ENCODE assay signal across 31 mouse cellular contexts in the genomic region with DNA sequence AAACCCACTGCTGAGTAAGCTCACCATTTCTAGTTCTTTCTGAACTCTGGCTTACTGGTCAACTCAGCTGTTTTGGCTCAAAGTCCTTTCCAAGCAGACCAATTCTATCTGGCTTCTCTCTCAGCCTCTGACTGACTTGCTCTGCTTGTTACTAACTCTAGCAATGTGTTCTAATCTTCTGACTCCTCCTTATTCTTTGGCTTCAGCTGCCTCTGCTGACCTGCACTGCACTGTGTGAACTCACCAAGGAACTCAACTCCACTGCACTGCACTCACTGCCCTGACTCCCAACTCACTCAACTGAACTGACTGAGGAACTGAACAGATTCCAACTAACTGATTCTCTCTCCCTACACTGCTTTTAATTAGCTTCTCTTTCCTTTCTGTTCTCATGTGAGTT. TPM values are rescaled to one million over a fixed set of nuclear protein-coding genes. Genes with fewer than 3 reads are reported as not detected.
DNase-seq lines count a peak whose midpoint lies in the region; ATAC-seq and TF ChIP-seq lines count a peak whose summit lies in the region.
"Had no signal": no experiment of that assay in that cellular context is flagged by ENCODE, and none has a peak within 500 bp of the region (broad histone marks: within the 10 kb centered on the region; RNA-seq: fewer than 3 reads in every experiment).

No protein-coding gene starts in this region.

- no peaks in the 10 kb centered on the region for H3K36me3 ChIP-seq in kidney, adult 2 months (ENCODE audit: control insufficient read depth, insufficient read depth, low read length)
- no peaks in the 10 kb centered on the region for H3K36me3 ChIP-seq in stomach, postnatal 0 days (ENCODE audit: control insufficient read depth, insufficient read depth, low read length)
- H3K36me3 ChIP-seq: heart, embryonic 12.5 days; heart, embryonic 15.5 days; hindbrain, embryonic 10.5 days; hindbrain, embryonic 13.5 days had no signal

- no peaks in the 10 kb centered on the region for H3K4me1 ChIP-seq in kidney, adult 2 months (ENCODE audit: control insufficient read depth, insufficient read depth, low read length)
- no peaks in the 10 kb centered on the region for H3K4me1 ChIP-seq in stomach, postnatal 0 days (replicated peaks; ENCODE audit: control insufficient read depth, insufficient read depth)
- H3K4me1 ChIP-seq: heart, embryonic 12.5 days; heart, embryonic 15.5 days; hindbrain, embryonic 10.5 days; hindbrain, embryonic 13.5 days had no signal

- H3K4me3 ChIP-seq in kidney, adult 2 months (ENCODE audit: insufficient read depth, low read depth, low read length): no peak overlapping the region
- no peak overlapping the region for H3K4me3 ChIP-seq in stomach, postnatal 0 days (ENCODE audit: low read depth, low read length)
- H3K4me3 ChIP-seq: gastrocnemius, adult 2 months; heart, embryonic 12.5 days; heart, embryonic 15.5 days; hindbrain, embryonic 10.5 days; hindbrain, embryonic 13.5 days had no signal

- no peak for TF ChIP-seq EP300 in stomach, postnatal 0 days (optimal IDR thresholded peaks at IDR 0.05)

- H3K9me3 ChIP-seq in stomach, postnatal 0 days (ENCODE audit: control insufficient read depth, low read length): no peaks in the 10 kb centered on the region
- H3K9me3 ChIP-seq: heart, embryonic 12.5 days; heart, embryonic 15.5 days; hindbrain, embryonic 10.5 days; hindbrain, embryonic 13.5 days had no signal

- ATAC-seq in stomach, postnatal 0 days (ENCODE audit: low FRiP score, low TSS enrichment): peak; percentile 57; the same call in 1 of the 2 replicates
- ATAC-seq: activated CD4-positive, CD25-positive, alpha-beta regulatory T cell, adult 4 months; CD4-positive, CD25-positive, alpha-beta regulatory T cell, adult 4 months; forebrain, embryonic 14.5 days; forebrain, postnatal 0 days; hindbrain, embryonic 16.5 days had no signal

- DNase-seq in kidney, adult 2 months: peak; percentile 23
- DNase-seq in kidney, adult 8-10 months: no peak
- DNase-seq in kidney, postnatal 36 days: peak; percentile 2 to 3
- no peak for DNase-seq in kidney, adult 18-20 months
- DNase-seq in Muller cell, postnatal 12 days (ENCODE audit: inconsistent ontology term): peak; percentile 23
- no peak for DNase-seq in stomach, postnatal 0 days (ENCODE audit: low spot score)
- DNase-seq in right cerebral cortex, adult 18-20 months: no peak
- DNase-seq: adrenal gland, postnatal 10 days; adrenal gland, postnatal 36 days; cerebellum, adult 18-20 months; cerebellum, adult 9-10 months; cerebellum, postnatal 14 days; forebrain, postnatal 0 days; gastrocnemius, adult 2 months; gastrocnemius, postnatal 14 days; heart, adult 18-20 months; heart, postnatal 10 days; heart, postnatal 36 days had no signal

- no peak for TF ChIP-seq CTCF in kidney, adult 2 months (conservative IDR thresholded peaks at IDR 0.05; ENCODE audit: insufficient read depth, insufficient read length, low read depth, low read length)
- no peak for TF ChIP-seq CTCF in stomach, postnatal 0 days (IDR thresholded peaks at IDR 0.05; ENCODE audit: low read depth)

- no peak overlapping the region for H3K4me2 ChIP-seq in stomach, postnatal 0 days (replicated peaks; ENCODE audit: low read depth)
- H3K4me2 ChIP-seq: heart, embryonic 12.5 days; heart, embryonic 15.5 days; hindbrain, embryonic 13.5 days had no signal

- H3K27ac ChIP-seq in kidney, adult 2 months (ENCODE audit: insufficient read depth, low read depth, low read length): no peak overlapping the region
- H3K27ac ChIP-seq in stomach, postnatal 0 days (replicated peaks): no peak overlapping the region
- H3K27ac ChIP-seq: gastrocnemius, adult 2 months; heart, embryonic 15.5 days; hindbrain, embryonic 10.5 days; hindbrain, embryonic 13.5 days had no signal

- no peak for TF ChIP-seq POLR2A in kidney, adult 2 months (IDR thresholded peaks at IDR 0.05; ENCODE audit: low read depth, low read length)

- no peaks in the 10 kb centered on the region for H3K27me3 ChIP-seq in kidney, adult 2 months (replicated peaks; ENCODE audit: control insufficient read depth, insufficient read depth, low read length)
- H3K27me3 ChIP-seq in stomach, postnatal 0 days (ENCODE audit: control insufficient read depth, insufficient read depth, low read length): no peaks in the 10 kb centered on the region
- H3K27me3 ChIP-seq: heart, embryonic 12.5 days; heart, embryonic 15.5 days; hindbrain, embryonic 13.5 days had no signal

- no peak overlapping the region for H3K9ac ChIP-seq in stomach, postnatal 0 days (ENCODE audit: low read length)
- H3K9ac ChIP-seq: forebrain, postnatal 0 days; heart, embryonic 12.5 days; heart, embryonic 15.5 days; hindbrain, embryonic 13.5 days had no signal

RNA-seq across cellular contexts. Expression of gene Hypm, which starts 34.3 kb away (rescaled TPM):
- polyA plus RNA-seq in kidney, adult 2 months (2012; rRNA removed): not detected in 2 replicates
- not detected in 2 replicates for polyA plus RNA-seq in stomach, postnatal 0 days (2015; fragmentation: Nextera tagmentation; extraction: Ambion mirVana)
- polyA plus RNA-seq: activated CD4-positive, CD25-positive, alpha-beta regulatory T cell, adult 4 months; C2C12; CD4-positive, CD25-positive, alpha-beta regulatory T cell, adult 4 months; embryonic facial prominence, embryonic 11.5 days; embryonic facial prominence, embryonic 14.5 days; forebrain, embryonic 11.5 days; forebrain, embryonic 14.5 days; forebrain, postnatal 0 days; frontal cortex, adult 2 months; heart, embryonic 12.5 days; heart, embryonic 15.5 days; hindbrain, embryonic 10.5 days; hindbrain, embryonic 13.5 days; hindbrain, embryonic 16.5 days had no signal

RNA-seq across cellular contexts. Expression of gene H2al3, which starts 37.0 kb away (rescaled TPM):
- polyA plus RNA-seq in kidney, adult 2 months (2012; rRNA removed): not detected in 2 replicates
- not detected in 2 replicates for polyA plus RNA-seq in stomach, postnatal 0 days (2015; fragmentation: Nextera tagmentation; extraction: Ambion mirVana)
- polyA plus RNA-seq: activated CD4-positive, CD25-positive, alpha-beta regulatory T cell, adult 4 months; CD4-positive, CD25-positive, alpha-beta regulatory T cell, adult 4 months; embryonic facial prominence, embryonic 11.5 days; embryonic facial prominence, embryonic 14.5 days; forebrain, embryonic 11.5 days; forebrain, embryonic 14.5 days; forebrain, postnatal 0 days; frontal cortex, adult 2 months; heart, embryonic 12.5 days; heart, embryonic 15.5 days; hindbrain, embryonic 10.5 days; hindbrain, embryonic 13.5 days; hindbrain, embryonic 16.5 days had no signal

Comparison
In these comparisons a context has a peak if more than half of its experiments do, and no peak if none do; other contexts are left out.
1. DNase-seq: peak in kidney, adult 2 months (single experiment), kidney, postnatal 36 days (2 of 2) and Muller cell, postnatal 12 days (single experiment); none in kidney, adult 8-10 months (0 of 2), kidney, adult 18-20 months (single experiment), stomach, postnatal 0 days (single experiment) and right cerebral cortex, adult 18-20 months (single experiment).